7 mouse cellular contexts compared by ENCODE assay signal in the genomic region with DNA sequence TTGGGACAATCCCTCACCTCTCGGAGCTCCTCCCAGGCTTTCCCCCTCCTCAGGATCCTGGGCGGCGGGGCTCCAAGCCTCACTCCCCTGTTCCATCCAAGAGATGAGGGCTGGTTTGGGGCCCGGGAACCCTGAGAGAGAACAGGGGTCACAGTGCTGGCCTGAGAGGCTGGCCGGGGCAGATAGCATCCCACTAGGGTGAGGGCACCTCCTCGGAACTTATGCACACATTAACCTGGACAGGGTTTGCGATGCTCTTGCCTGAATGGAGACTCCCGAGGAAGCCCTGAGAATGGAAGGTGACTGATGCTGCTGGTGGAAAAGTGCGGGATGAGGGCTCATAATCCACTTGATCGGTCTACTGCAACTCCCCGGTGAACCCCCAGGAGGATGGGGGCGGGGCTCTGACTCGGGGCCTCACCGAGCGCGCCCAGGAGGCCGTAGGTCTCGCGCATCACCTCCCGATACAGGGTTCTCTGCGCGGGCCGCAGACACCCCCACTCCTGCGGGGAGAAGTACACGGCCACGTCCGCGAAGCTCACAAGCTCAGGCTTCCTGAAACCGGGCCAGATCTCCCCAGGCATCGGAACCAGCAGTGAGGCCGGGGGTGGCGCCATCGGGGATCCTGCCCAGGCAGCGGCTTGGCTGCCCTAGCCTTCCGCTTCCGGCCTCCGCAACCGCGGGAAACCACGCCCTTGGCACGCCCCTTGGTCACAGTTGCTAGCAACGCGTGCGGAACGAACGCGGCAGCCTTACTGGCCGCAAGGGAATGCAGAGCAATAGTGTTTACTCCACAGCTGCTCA. TPM values are rescaled to one million over a fixed set of nuclear protein-coding genes. Genes with fewer than 3 reads are reported as not detected.
A peak's percentile ranks its signal among the peaks of the same experiment; 100 is the strongest.
DNase-seq lines count a peak whose midpoint lies in the region; ATAC-seq lines count a peak whose summit lies in the region.

A gene (minus strand): TSS at position 681 of the 804 bp plus-strand sequence.

- H3K4me3 ChIP-seq in intestine, embryonic 16.5 days (ENCODE audit: low read length) = peak within 1 kb of the TSS; percentile 81
- H3K4me3 ChIP-seq in midbrain, embryonic 11.5 days (ENCODE audit: low read depth, low read length) = peak within 1 kb of the TSS; percentile 75

- H3K27me3 ChIP-seq in intestine, embryonic 16.5 days (replicated peaks; ENCODE audit: control insufficient read depth, insufficient read depth, low read length) = peaks cover 8% of the 10 kb centered on the region; the same call in 1 of the 2 replicates
- peaks cover 7% of the 10 kb centered on the region; the same call in 1 of the 2 replicates for H3K27me3 ChIP-seq in midbrain, embryonic 11.5 days (ENCODE audit: control insufficient read depth, insufficient read depth, low read length)

- intact Hi-C loops in left cerebral cortex, postnatal 36 days (cut with DNase I) = no loop called here

- ATAC-seq in intestine, embryonic 16.5 days = peak; percentile 98
- ATAC-seq in midbrain, embryonic 11.5 days (ENCODE audit: low FRiP score) = peak; percentile 97

- DNase-seq in adrenal gland, adult 8-10 months = peak; percentile 90
- DNase-seq in embryo, embryonic 9.5 days (ENCODE audit: extremely low spot score) = peak; percentile 93
- peak; percentile 91 to 98 for DNase-seq in gastrocnemius, postnatal 4 days (ENCODE audit: low spot score in 2 of 2)
- peak; percentile 92 to 93 for DNase-seq in left cerebral cortex, postnatal 36 days (ENCODE audit: low spot score in 2 of 2)
- DNase-seq in midbrain, embryonic 11.5 days (ENCODE audit: low spot score, missing footprints) = peak; percentile 100
- peak; percentile 79 for DNase-seq in skeletal muscle tissue, adult 2 months (ENCODE audit: low read depth, low spot score)

- peaks cover 11% of the 10 kb centered on the region; the same call in 1 of the 2 replicates for H3K4me1 ChIP-seq in intestine, embryonic 16.5 days (ENCODE audit: control insufficient read depth, insufficient read depth, low read length)
- peaks cover 6% of the 10 kb centered on the region for H3K4me1 ChIP-seq in midbrain, embryonic 11.5 days (ENCODE audit: control insufficient read depth, insufficient read depth, low read length)

- no peaks in the 10 kb centered on the region for H3K36me3 ChIP-seq in intestine, embryonic 16.5 days (ENCODE audit: control insufficient read depth, insufficient read depth, low read length)
- peaks cover 7% of the 10 kb centered on the region; the same call in 1 of the 2 replicates for H3K36me3 ChIP-seq in midbrain, embryonic 11.5 days (ENCODE audit: control insufficient read depth, insufficient read depth, low read length)

- under 1% methylated on average over 48 of the region's 48 CpGs for WGBS in intestine, embryonic 16.5 days
- under 1% methylated on average over 48 of the region's 48 CpGs for WGBS in midbrain, embryonic 11.5 days

- peak within 1 kb of the TSS; percentile 50 for H3K27ac ChIP-seq in intestine, embryonic 16.5 days (ENCODE audit: low read length)
- H3K27ac ChIP-seq in midbrain, embryonic 11.5 days (ENCODE audit: low read depth, low read length) = peak within 1 kb of the TSS; percentile 17; the same call in 1 of the 2 replicates

- peak within 1 kb of the TSS; percentile 97 for H3K4me2 ChIP-seq in intestine, embryonic 16.5 days (ENCODE audit: low read depth, low read length)
- H3K4me2 ChIP-seq in midbrain, embryonic 11.5 days = peak within 1 kb of the TSS; percentile 98

- H3K9me3 ChIP-seq in intestine, embryonic 16.5 days (ENCODE audit: control insufficient read depth, low read length) = no peaks in the 10 kb centered on the region
- no peaks in the 10 kb centered on the region for H3K9me3 ChIP-seq in midbrain, embryonic 11.5 days (ENCODE audit: control insufficient read depth, low read length)

- H3K9ac ChIP-seq in intestine, embryonic 16.5 days (ENCODE audit: low read depth, low read length) = peak within 1 kb of the TSS; percentile 91
- H3K9ac ChIP-seq in midbrain, embryonic 11.5 days (ENCODE audit: low read length) = peak within 1 kb of the TSS; percentile 82

RNA-seq across cellular contexts. Expression of the gene that starts here (rescaled TPM):
- total RNA-seq in adrenal gland, adult 8-10 months (2022) = 10 to 100 TPM; 15.5 to 22.0 (median 19.5) TPM
- 1 to 10 TPM; 6.6 to 9.1 TPM for total RNA-seq in gastrocnemius, postnatal 4 days (2021)
- polyA plus RNA-seq in intestine, embryonic 16.5 days (2015; fragmentation: Nextera tagmentation; extraction: Ambion mirVana) = 20.8 and 23.4 TPM in 2 replicates
- total RNA-seq in left cerebral cortex, postnatal 36 days (2021) = 10 to 100 TPM; 13.7 to 18.6 TPM
- polyA plus RNA-seq in midbrain, embryonic 11.5 days (2014; fragmentation: Nextera tagmentation; extraction: Ambion mirVana) = 32.7 and 34.5 TPM in 2 replicates

Comparison
In these comparisons a context has a peak if more than half of its experiments do, and no peak if none do; other contexts are left out.
1. Peak in every context shown above with its lines: DNase-seq, ATAC-seq, H3K4me3 ChIP-seq and H3K27ac ChIP-seq.